Mouse (Mus musculus) megakaryocyte progenitor cell, adult 5-6 weeks (primary cell): ENCODE data around the gene P2rx1. TPM values are rescaled to one million over a fixed set of nuclear protein-coding genes. Genes with fewer than 3 reads are reported as not detected.

Experiments
- ATAC-seq: replicated peaks from 2 replicates; pipeline ENCODE4 v1.8.0; 2016; ENCODE audit warnings: mild to moderate bottlenecking, moderate TSS enrichment, inconsistent platforms; ENCODE audit not compliant: poor library complexity
- total RNA-seq, 2 experiments: library from RNA; stranded (forward) in 1 of 2; stranded (reverse) in 1 of 2; fragments of 157-497, 149-512 nt in 1 of 2; fragments of 200-1000 nt in 1 of 2; gene quantifications; 2 replicates each; pipeline versions ENCODE4 v1.2.3 to v1.2.4; 2015 to 2017

Gene P2rx1
- total RNA-seq, 2 experiments from 2014 or later: 5.2 to 9.3 TPM

- no peak for ATAC-seq
These were observed 22.3 kb downstream of the P2rx1 start for GRCm38 (mm10) chr11:73020953-73021800.

- ATAC-seq: no peak
These were observed 24.2 kb downstream of the P2rx1 start for GRCm38 (mm10) chr11:73023099-73023498.

- no peak for ATAC-seq
These were observed 24.9 kb downstream of the P2rx1 start for GRCm38 (mm10) chr11:73023827-73024226.

GRCm38 (mm10) chr11:73024236-73024904 is 25.5 kb downstream of the P2rx1 start:
- peak; percentile 93 for ATAC-seq

GRCm38 (mm10) chr11:73026961-73027360 is 28.1 kb downstream of the P2rx1 start:
- no peak for ATAC-seq

- ATAC-seq: peak; percentile 98
These were observed 32.1 kb downstream of the P2rx1 start for GRCm38 (mm10) chr11:73030821-73031498.

GRCm38 (mm10) chr11:73031536-73031935 is 32.6 kb downstream of the P2rx1 start:
- no peak for ATAC-seq

GRCm38 (mm10) chr11:73036077-73036476 is 37.2 kb downstream of the P2rx1 start:
- ATAC-seq: no peak

GRCm38 (mm10) chr11:73036889-73037288 is 38.0 kb downstream of the P2rx1 start:
- no peak for ATAC-seq

- ATAC-seq: no peak
These were observed 38.8 kb downstream of the P2rx1 start for GRCm38 (mm10) chr11:73037691-73038090.

GRCm38 (mm10) chr11:73039102-73039799 is 40.3 kb downstream of the P2rx1 start:
- ATAC-seq: peak; percentile 87

- ATAC-seq: no peak
These were observed 45.4 kb downstream of the P2rx1 start for GRCm38 (mm10) chr11:73044229-73044755.

GRCm38 (mm10) chr11:73044789-73045188 is 45.9 kb downstream of the P2rx1 start:
- peak; percentile 45 for ATAC-seq

GRCm38 (mm10) chr11:73047542-73047996 is 48.7 kb downstream of the P2rx1 start, which contains the start of gene Ncbp3:
Gene Ncbp3 (plus strand): TSS chr11:73047783.
- peak; percentile 93 for ATAC-seq

GRCm38 (mm10) chr11:73048030-73048876 is 49.4 kb downstream of the P2rx1 start:
- peak; percentile 33 for ATAC-seq

GRCm38 (mm10) chr11:73049335-73049734 is 50.4 kb downstream of the P2rx1 start:
- peak; percentile 40 for ATAC-seq

- no peak for ATAC-seq
These were observed 53.9 kb downstream of the P2rx1 start for GRCm38 (mm10) chr11:73052795-73053194.

- ATAC-seq: no peak
These were observed 58.8 kb downstream of the P2rx1 start for GRCm38 (mm10) chr11:73057701-73058100.

- ATAC-seq: no peak
These were observed 60.7 kb downstream of the P2rx1 start for GRCm38 (mm10) chr11:73059630-73060029.

- no peak for ATAC-seq
These were observed 62.5 kb downstream of the P2rx1 start for GRCm38 (mm10) chr11:73061413-73061812.
